Mouse (Mus musculus) hindbrain, embryonic 10.5 days (tissue): ENCODE measurements at regions not wholly inside any gene's neighbourhood (a gene's known extent, or its start where the extent isn't known, plus 50 kb on each side); places are given as distances from the start of the nearest gene placed in this dataset.

Experiments
- DNase-seq: peaks from one replicate; pipeline ENCODE4 v3.0.0-alpha.2; 2017; ENCODE audit warnings: low spot score
- H3K27ac ChIP-seq: fragments of 300-500 bp; sonication (generic); 2 replicates; pipeline ENCODE4 v1.5.1; 2016; ENCODE audit warnings: mild to moderate bottlenecking, moderate library complexity
- H3K27me3 ChIP-seq: fragments of 300-500 bp; sonication (generic); 2 replicates; pipeline ENCODE4 v1.6.1; 2016; ENCODE audit warnings: mild to moderate bottlenecking; ENCODE audit not compliant: poor library complexity, insufficient read depth, severe bottlenecking
- H3K36me3 ChIP-seq: fragments of 300-500 bp; sonication (generic); 2 replicates; pipeline ENCODE4 v1.6.1; 2016; ENCODE audit warnings: mild to moderate bottlenecking, moderate library complexity
- H3K4me1 ChIP-seq: fragments of 300-500 bp; sonication (generic); replicated peaks from 2 replicates; pipeline ENCODE4 v1.6.1; 2016; ENCODE audit warnings: mild to moderate bottlenecking
- H3K4me3 ChIP-seq: fragments of 300-500 bp; sonication (generic); 2 replicates; pipeline ENCODE4 v1.5.1; 2016; ENCODE audit warnings: mild to moderate bottlenecking, moderate library complexity
- H3K9me3 ChIP-seq: fragments of 300-500 bp; sonication (generic); 2 replicates; pipeline ENCODE4 v1.6.1; 2016; ENCODE audit warnings: mild to moderate bottlenecking, moderate library complexity
- WGBS: fragments of 180-500 bp; shearing (Covaris S2); methylation state at CpG from one replicate; pipeline ENCODE4 v1.1.7; 2016; 5-methylcytosine and 5-hydroxymethylcytosine counted together

- H3K9me3 ChIP-seq: no peaks in the 10 kb centered on the region
- H3K4me3 ChIP-seq: no peak overlapping the region
- WGBS: 90% methylated on average over 10 of the region's 10 CpGs
- no peak overlapping the region for H3K27ac ChIP-seq
- no peak for DNase-seq
- no peaks in the 10 kb centered on the region for H3K36me3 ChIP-seq
- H3K27me3 ChIP-seq: no peaks in the 10 kb centered on the region
- peaks cover 9% of the 10 kb centered on the region for H3K4me1 ChIP-seq
Measured at GRCm38 (mm10) chr17:9962893-9963436, 293.4 kb upstream of the Pabpc6 start.

DNA sequence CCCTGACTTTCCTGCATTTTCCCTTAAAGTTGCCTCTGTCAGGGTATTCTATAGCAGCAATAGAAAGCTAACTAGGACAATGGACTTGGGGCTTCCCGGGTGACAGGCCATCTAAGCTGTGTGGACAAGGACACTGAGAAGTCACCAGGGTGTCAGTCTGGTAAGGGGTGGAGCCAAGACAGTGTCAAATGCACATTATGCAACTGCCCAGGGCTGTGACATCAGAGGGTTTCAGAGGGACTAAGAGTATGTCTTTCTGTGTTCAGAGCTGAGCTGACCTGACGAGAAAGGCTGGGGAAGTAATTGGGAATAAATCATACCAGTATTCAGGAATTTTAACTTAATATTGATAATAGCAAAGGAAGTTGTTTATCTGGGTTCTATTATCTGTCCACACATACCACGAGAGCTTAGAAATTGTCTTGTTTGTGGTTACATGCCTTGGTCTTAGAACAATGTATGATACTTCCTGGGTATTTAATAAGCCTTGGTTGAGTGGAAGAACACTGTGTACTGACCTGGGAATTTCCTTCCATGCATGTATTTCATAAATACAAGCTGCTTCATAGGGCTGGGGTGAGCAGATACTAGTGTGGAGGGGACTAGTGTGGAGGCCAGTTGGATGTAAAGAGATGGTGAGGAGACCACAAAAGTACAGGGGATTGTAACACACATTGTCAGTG is 279.6 kb upstream of the Pabpc6 start:
- Histone ChIP-seq H3K4me3 (no peak overlapping the region), H3K27ac (no peak overlapping the region), H3K27me3 (no peaks in the 10 kb centered on the region), H3K4me1 (peaks cover 7% of the 10 kb centered on the region), H3K9me3 (no peaks in the 10 kb centered on the region), H3K36me3 (no peaks in the 10 kb centered on the region)
- DNase-seq: no peak
- 69% methylated on average over 3 of the region's 3 CpGs for WGBS

DNA sequence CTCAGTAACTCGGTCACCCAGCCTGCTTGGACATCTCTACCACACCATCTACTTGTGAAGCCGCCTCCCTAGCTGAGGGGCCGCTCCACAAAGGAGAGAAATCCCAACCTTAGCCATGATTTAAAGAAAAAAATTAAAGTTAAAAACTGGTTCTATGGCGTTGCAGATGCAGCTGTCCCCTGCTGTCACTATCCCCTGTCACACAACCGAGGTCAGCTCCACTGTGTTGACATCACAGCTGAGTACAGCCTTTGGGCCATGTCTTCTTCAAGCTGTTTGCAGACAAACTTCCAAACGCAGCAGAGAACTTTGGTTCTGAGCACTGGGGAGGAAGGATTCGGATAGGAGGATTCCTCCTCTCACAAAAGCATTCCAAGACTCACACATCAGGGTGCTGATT is 278.1 kb upstream of the Pabpc6 start:
- H3K4me3 ChIP-seq: no peak overlapping the region
- WGBS: 87% methylated on average over 7 of the region's 7 CpGs

GRCm38 (mm10) chr17:9944513-9944912 is 275.0 kb upstream of the Pabpc6 start:
- no peak for DNase-seq
- H3K36me3 ChIP-seq: no peaks in the 10 kb centered on the region

More for the DNA sequence above, 278.1 kb upstream of the Pabpc6 start:
- Histone ChIP-seq H3K4me1 (peaks cover 7% of the 10 kb centered on the region), H3K27me3 (no peaks in the 10 kb centered on the region), H3K36me3 (no peaks in the 10 kb centered on the region), H3K27ac (no peak overlapping the region), H3K9me3 (no peaks in the 10 kb centered on the region)
- no peak for DNase-seq

DNA sequence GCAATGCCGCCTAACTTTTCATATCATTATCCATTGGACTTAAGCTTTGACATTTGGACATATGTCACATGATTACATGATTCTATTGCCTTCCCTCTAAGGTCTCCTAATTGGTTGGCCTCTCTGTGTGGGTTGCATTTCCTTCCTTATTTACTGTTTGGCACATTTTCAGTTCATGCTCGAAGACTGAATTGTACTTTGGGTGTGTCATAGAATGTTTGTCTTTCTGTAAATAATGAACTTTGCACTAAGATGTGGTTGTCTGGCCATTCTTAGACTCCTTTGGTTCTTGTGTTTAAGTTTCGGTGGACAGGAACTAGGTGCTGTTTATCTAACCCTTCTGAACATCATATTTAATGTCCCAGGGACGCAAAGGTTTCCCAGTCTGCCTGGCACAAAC is 272.7 kb upstream of the Pabpc6 start:
- H3K4me1 ChIP-seq: peaks cover 10% of the 10 kb centered on the region; the same call in 1 of the 2 replicates
- no peak overlapping the region for H3K4me3 ChIP-seq
- H3K36me3 ChIP-seq: no peaks in the 10 kb centered on the region
- 0 out of 2 replicates have a peak, but pooled peaks cover 3% of the 10 kb centered on the region for H3K9me3 ChIP-seq
- H3K27me3 ChIP-seq: no peaks in the 10 kb centered on the region
- no peak overlapping the region for H3K27ac ChIP-seq
- DNase-seq: no peak
- 90% methylated on average over 4 of the region's 4 CpGs for WGBS

More at GRCm38 (mm10) chr17:9944513-9944912, 275.0 kb upstream of the Pabpc6 start:
- Histone ChIP-seq H3K27me3 (no peaks in the 10 kb centered on the region), H3K27ac (no peak overlapping the region), H3K4me1 (peaks cover 11% of the 10 kb centered on the region), H3K4me3 (no peak overlapping the region), H3K9me3 (0 out of 2 replicates have a peak, but pooled peaks cover 3% of the 10 kb centered on the region)
- 84% methylated on average over 8 of the region's 8 CpGs for WGBS

- Histone ChIP-seq H3K4me3 (no peak overlapping the region), H3K27me3 (no peaks in the 10 kb centered on the region), H3K4me1 (peaks cover 10% of the 10 kb centered on the region; the same call in 1 of the 2 replicates), H3K27ac (no peak overlapping the region), H3K36me3 (no peaks in the 10 kb centered on the region), H3K9me3 (0 out of 2 replicates have a peak, but pooled peaks cover 3% of the 10 kb centered on the region)
- no peak for DNase-seq
- WGBS: 83% methylated on average over 6 of the region's 6 CpGs
Measured at GRCm38 (mm10) chr17:9939576-9939975, 270.1 kb upstream of the Pabpc6 start.

- no peaks in the 10 kb centered on the region for H3K36me3 ChIP-seq
- peak overlapping the region; percentile 29; the same call in 1 of the 2 replicates for H3K27ac ChIP-seq
- H3K4me1 ChIP-seq: peaks cover 10% of the 10 kb centered on the region; the same call in 1 of the 2 replicates
- H3K27me3 ChIP-seq: no peaks in the 10 kb centered on the region
- WGBS: 87% methylated on average over 10 of the region's 10 CpGs
- H3K9me3 ChIP-seq: 0 out of 2 replicates have a peak, but pooled peaks cover 3% of the 10 kb centered on the region
- H3K4me3 ChIP-seq: no peak overlapping the region
- no peak for DNase-seq
Measured at GRCm38 (mm10) chr17:9938426-9938825, 268.9 kb upstream of the Pabpc6 start.

DNA sequence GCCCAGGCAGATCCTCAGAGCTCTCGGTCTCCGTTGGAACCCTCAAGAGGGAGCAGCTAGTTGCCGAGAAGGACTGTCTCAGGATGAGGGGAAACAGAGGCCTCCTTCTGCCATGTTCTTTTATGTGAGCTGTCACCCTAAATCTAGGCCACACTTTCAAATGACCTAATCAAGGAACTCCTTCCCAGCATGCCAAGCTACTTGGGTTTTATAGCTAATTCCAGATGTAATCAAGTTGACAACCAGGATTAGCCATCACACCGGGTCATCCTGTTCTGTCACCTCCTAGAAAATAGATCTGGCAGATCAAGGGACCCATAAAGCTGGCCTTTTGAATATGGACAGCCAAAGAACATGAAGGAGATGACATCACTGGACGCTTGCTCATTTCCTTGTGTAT is 267.7 kb upstream of the Pabpc6 start:
- DNase-seq: no peak
- WGBS: 91% methylated on average over 5 of the region's 5 CpGs
- 0 out of 2 replicates have a peak, but pooled peaks cover 3% of the 10 kb centered on the region for H3K9me3 ChIP-seq

DNA sequence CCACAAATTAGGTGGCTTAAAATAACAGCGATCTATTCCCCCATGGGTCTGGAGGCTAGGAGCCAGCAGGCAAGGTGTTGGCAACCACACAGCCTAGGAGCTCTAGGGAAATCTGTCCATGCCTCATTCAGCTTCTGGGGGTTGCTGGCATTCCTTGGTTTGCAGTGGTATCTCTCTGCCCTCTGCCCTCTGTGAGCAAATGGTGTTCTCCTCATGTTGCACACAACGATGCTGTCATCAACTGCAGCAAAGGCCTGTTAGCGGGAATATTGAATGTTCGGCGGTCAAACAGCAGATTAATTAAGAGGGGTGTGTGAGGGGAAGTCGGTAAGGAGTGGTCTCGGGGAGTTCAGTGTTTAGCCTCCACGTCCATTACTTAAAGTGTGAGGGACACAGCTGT is 262.7 kb upstream of the Pabpc6 start:
- Histone ChIP-seq H3K9me3 (no peaks in the 10 kb centered on the region), H3K27ac (no peak overlapping the region), H3K27me3 (no peaks in the 10 kb centered on the region), H3K4me3 (no peak overlapping the region), H3K4me1 (peaks cover 40% of the 10 kb centered on the region), H3K36me3 (no peaks in the 10 kb centered on the region)
- 84% methylated on average over 8 of the region's 8 CpGs for WGBS
- no peak for DNase-seq

More for the DNA sequence above, 267.7 kb upstream of the Pabpc6 start:
- Histone ChIP-seq H3K4me1 (peaks cover 11% of the 10 kb centered on the region; the same call in 1 of the 2 replicates), H3K27ac (no peak overlapping the region), H3K27me3 (no peaks in the 10 kb centered on the region), H3K36me3 (no peaks in the 10 kb centered on the region), H3K4me3 (no peak overlapping the region)

GRCm38 (mm10) chr17:9931526-9931925 is 262.0 kb upstream of the Pabpc6 start:
- no peaks in the 10 kb centered on the region for H3K36me3 ChIP-seq
- no peaks in the 10 kb centered on the region for H3K9me3 ChIP-seq
- 84% methylated on average over 6 of the region's 6 CpGs for WGBS
- H3K27ac ChIP-seq: no peak overlapping the region
- H3K27me3 ChIP-seq: no peaks in the 10 kb centered on the region
- no peak for DNase-seq
- H3K4me1 ChIP-seq: peaks cover 41% of the 10 kb centered on the region
- H3K4me3 ChIP-seq: no peak overlapping the region

DNA sequence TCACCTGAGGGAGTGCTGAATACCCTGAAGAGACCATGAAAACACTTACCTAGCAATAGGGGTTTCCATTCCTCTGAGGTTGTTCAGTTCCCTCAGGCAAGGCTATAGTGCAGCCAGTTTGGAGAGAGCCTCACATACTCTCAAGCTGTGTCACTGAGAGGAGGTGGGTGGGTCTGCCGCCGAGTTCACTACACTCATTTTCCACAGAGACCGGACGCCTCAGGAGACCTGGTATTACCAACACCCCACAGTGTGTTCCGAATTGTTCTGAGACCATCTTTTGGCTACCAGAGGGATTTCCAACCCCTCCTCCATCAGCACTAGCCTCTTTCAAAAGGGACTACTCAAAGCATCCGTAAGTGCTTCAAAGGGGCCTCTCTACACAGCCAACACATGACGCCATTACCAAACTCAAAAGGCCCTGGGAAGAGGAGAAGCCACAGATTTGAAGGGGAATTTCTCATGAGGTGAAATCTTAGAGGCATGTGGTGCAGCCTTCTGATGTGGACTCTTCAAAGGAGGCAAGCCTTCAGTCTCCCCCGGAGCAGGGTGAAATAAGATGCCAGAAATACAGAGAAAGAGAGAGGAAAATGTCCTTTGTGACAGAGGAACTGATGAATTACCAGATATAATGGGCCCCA is 260.1 kb upstream of the Pabpc6 start:
- peak overlapping the region; percentile 40; the same call in 1 of the 2 replicates for H3K27ac ChIP-seq
- no peaks in the 10 kb centered on the region for H3K9me3 ChIP-seq
- DNase-seq: no peak
- no peak overlapping the region for H3K4me3 ChIP-seq
- WGBS: 65% methylated on average over 8 of the region's 8 CpGs
- H3K36me3 ChIP-seq: no peaks in the 10 kb centered on the region
- peaks cover 45% of the 10 kb centered on the region for H3K4me1 ChIP-seq
- no peaks in the 10 kb centered on the region for H3K27me3 ChIP-seq

- H3K27ac ChIP-seq: peak overlapping the region; percentile 46; the same call in 1 of the 2 replicates
- H3K36me3 ChIP-seq: no peaks in the 10 kb centered on the region
- no peaks in the 10 kb centered on the region for H3K27me3 ChIP-seq
- no peak overlapping the region for H3K4me3 ChIP-seq
- DNase-seq: no peak
- WGBS: 64% methylated on average over 8 of the region's 8 CpGs
- H3K4me1 ChIP-seq: peaks cover 45% of the 10 kb centered on the region
- no peaks in the 10 kb centered on the region for H3K9me3 ChIP-seq
Measured at GRCm38 (mm10) chr17:9927724-9928123, 258.2 kb upstream of the Pabpc6 start.

- H3K36me3 ChIP-seq: no peaks in the 10 kb centered on the region
- H3K4me1 ChIP-seq: peaks cover 36% of the 10 kb centered on the region
- 67% methylated on average over 4 of the region's 4 CpGs for WGBS
- H3K4me3 ChIP-seq: no peak overlapping the region
- DNase-seq: no peak
- no peaks in the 10 kb centered on the region for H3K9me3 ChIP-seq
- H3K27me3 ChIP-seq: no peaks in the 10 kb centered on the region
- H3K27ac ChIP-seq: no peak overlapping the region
Measured at GRCm38 (mm10) chr17:9926308-9926707, 256.8 kb upstream of the Pabpc6 start.
